Mouse (Mus musculus) ES-Bruce4 (cell line): Measurements from ENCODE around the gene Nt5c3b. TPM values are rescaled to one million over a fixed set of nuclear protein-coding genes. Genes with fewer than 3 reads are reported as not detected.

Experiments used
- H3K27ac ChIP-seq: 2 replicates; pipeline ENCODE4 v1.5.1; 2012; ENCODE audit warnings: low read length, inconsistent platforms; ENCODE audit not compliant: insufficient read depth
- H3K27me3 ChIP-seq: 2 replicates; pipeline ENCODE4 v1.6.1; 2012; ENCODE audit warnings: mild to moderate bottlenecking, low read length, inconsistent platforms; ENCODE audit not compliant: control insufficient read depth, poor library complexity, insufficient read depth, severe bottlenecking
- H3K36me3 ChIP-seq: 2 replicates; pipeline ENCODE4 v1.6.1; 2012; ENCODE audit warnings: inconsistent platforms, mild to moderate bottlenecking, low read length, moderate library complexity; ENCODE audit not compliant: control insufficient read depth, poor library complexity, insufficient read depth, severe bottlenecking
- H3K4me1 ChIP-seq: one replicate; pipeline ENCODE4 v1.8.1; 2011; ENCODE audit warnings: low read length; ENCODE audit not compliant: control insufficient read depth, insufficient read depth
- H3K4me3 ChIP-seq: 2 replicates; pipeline ENCODE4 v1.5.1; 2011; ENCODE audit warnings: low read depth, mild to moderate bottlenecking, low read length
- H3K9ac ChIP-seq: 2 replicates; pipeline ENCODE4 v1.6.1; 2012; ENCODE audit warnings: low read depth, mild to moderate bottlenecking, inconsistent platforms; ENCODE audit not compliant: poor library complexity, severe bottlenecking
- H3K9me3 ChIP-seq: replicated peaks from 2 replicates; pipeline ENCODE4 v1.6.1; 2012; ENCODE audit warnings: mild to moderate bottlenecking, low read length, inconsistent platforms; ENCODE audit not compliant: control insufficient read depth, poor library complexity, insufficient read depth, severe bottlenecking
- CTCF ChIP-seq: IDR thresholded peaks from one replicate; pipeline ENCODE4 v1.8.1; 2011; ENCODE audit warnings: low read depth, low read length
- EP300 ChIP-seq: IDR thresholded peaks from 2 replicates; pipeline ENCODE4 v1.6.1; 2011; ENCODE audit warnings: low read depth, low read length; ENCODE audit not compliant: insufficient read depth
- POLR2A ChIP-seq: IDR thresholded peaks from one replicate; pipeline ENCODE4 v1.8.1; 2011; ENCODE audit warnings: low read length; ENCODE audit not compliant: insufficient read depth
- polyA plus RNA-seq: library from polyadenylated mRNA; stranded (reverse); fragments of >200 nt; gene quantifications from 2 replicates; pipeline ENCODE4 v1.2.4, GENCODE M21; 2011; ENCODE audit warnings: low read depth; ENCODE audit not compliant: missing spikeins, insufficient read depth, insufficient read length

Nt5c3b gene
- polyA plus RNA-seq, 1 experiment, result 44.6 TPM

DNA sequence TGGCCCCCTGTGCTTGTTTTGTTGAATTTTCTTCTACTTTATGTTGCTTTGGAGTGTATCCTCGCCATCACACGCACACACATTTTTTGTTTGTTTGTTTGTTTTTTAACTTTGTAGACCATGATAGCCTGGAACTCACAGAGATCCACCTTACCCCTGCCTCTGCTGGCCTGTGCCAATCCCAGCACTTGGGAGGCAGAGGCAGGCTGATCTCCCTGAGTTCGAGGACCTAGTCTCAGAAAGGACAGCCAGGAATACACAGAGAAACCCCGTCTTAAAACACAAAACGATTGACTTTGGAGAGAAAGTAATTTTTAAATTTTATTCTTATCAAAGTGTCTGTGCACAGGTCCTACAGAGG, 31.3 kb upstream of the Nt5c3b start:
- H3K4me3 ChIP-seq, result peak overlapping the region; percentile 28; the same call in 1 of the 2 replicates
- H3K27ac ChIP-seq, result peak overlapping the region; percentile 37; the same call in 1 of the 2 replicates
- TF ChIP-seq EP300 (no peak), CTCF (no peak), POLR2A (no peak)
- H3K9me3 ChIP-seq, result no peaks in the 10 kb centered on the region
- no peaks in the 10 kb centered on the region for H3K27me3 ChIP-seq
- peaks cover 26% of the 10 kb centered on the region for H3K36me3 ChIP-seq
- H3K9ac ChIP-seq, result no peak overlapping the region
- no peaks in the 10 kb centered on the region for H3K4me1 ChIP-seq

DNA sequence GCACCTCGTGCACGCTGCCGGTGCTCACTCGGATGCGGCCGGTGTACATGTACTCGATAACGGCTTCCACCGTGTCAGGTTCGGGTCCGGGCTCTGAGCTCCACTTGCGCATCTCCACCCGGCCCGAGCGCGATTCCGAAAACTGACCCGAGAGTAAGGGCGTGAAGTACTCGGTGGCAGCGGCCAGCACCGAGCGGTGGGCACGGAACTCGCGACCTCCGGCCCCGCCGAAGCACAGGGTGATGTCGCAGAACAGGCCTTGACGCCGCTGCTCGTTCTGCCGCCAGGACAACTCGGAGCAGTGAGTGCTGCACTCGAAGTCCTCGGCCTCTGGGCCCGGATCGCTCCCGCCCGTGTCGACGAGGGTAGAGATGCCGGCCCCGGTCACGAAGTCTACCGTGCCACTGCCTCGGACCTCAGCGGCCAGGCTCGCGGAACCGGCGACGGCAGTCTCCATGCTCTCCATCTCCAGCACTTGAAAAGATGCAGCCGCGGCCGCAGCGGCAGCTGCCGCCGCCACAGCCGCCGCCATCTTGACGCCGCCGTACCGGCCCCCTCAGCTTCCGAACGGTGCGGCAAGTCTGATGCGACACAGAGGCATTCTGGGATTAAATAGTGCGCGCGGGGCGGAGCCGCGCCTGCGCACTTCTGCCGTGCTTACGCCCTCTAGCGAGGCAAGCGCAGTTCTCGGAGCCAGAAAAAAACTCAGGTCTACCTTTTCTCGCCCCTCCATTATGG, 30.8 kb upstream of the Nt5c3b start, which contains the start of gene Klhl11:
Gene Klhl11 (minus strand): TSS at position 545 of the 738 bp plus-strand sequence.
- H3K36me3 ChIP-seq, result peaks cover 23% of the 10 kb centered on the region
- peak; percentile 79 for TF ChIP-seq CTCF
- peak; percentile 73 for TF ChIP-seq POLR2A
- no peak for TF ChIP-seq EP300
- H3K4me3 ChIP-seq, result peak within 1 kb of the TSS; percentile 92
- peak within 1 kb of the TSS; percentile 37; the same call in 1 of the 2 replicates for H3K27ac ChIP-seq
- H3K9me3 ChIP-seq, result no peaks in the 10 kb centered on the region
- no peaks in the 10 kb centered on the region for H3K27me3 ChIP-seq
- H3K9ac ChIP-seq, result peak within 1 kb of the TSS; percentile 85
- H3K4me1 ChIP-seq, result no peaks in the 10 kb centered on the region

GRCm38 (mm10) chr11:100471352-100472196, 30.0 kb upstream of the Nt5c3b start:
- Histone ChIP-seq H3K27me3 (no peaks in the 10 kb centered on the region), H3K36me3 (peaks cover 24% of the 10 kb centered on the region), H3K4me3 (peak overlapping the region; percentile 92), H3K27ac (no peak overlapping the region), H3K9me3 (no peaks in the 10 kb centered on the region), H3K9ac (peak overlapping the region; percentile 85), H3K4me1 (no peaks in the 10 kb centered on the region)
- TF ChIP-seq POLR2A (no peak), EP300 (no peak)

GRCm38 (mm10) chr11:100465833-100466232, 24.2 kb upstream of the Nt5c3b start:
- Histone ChIP-seq H3K36me3 (peaks cover 49% of the 10 kb centered on the region), H3K27ac (no peak overlapping the region), H3K9ac (no peak overlapping the region), H3K27me3 (no peaks in the 10 kb centered on the region), H3K4me3 (no peak overlapping the region), H3K9me3 (no peaks in the 10 kb centered on the region), H3K4me1 (no peaks in the 10 kb centered on the region)
- no peak for TF ChIP-seq EP300
- no peak for TF ChIP-seq POLR2A
- no peak for TF ChIP-seq CTCF

DNA sequence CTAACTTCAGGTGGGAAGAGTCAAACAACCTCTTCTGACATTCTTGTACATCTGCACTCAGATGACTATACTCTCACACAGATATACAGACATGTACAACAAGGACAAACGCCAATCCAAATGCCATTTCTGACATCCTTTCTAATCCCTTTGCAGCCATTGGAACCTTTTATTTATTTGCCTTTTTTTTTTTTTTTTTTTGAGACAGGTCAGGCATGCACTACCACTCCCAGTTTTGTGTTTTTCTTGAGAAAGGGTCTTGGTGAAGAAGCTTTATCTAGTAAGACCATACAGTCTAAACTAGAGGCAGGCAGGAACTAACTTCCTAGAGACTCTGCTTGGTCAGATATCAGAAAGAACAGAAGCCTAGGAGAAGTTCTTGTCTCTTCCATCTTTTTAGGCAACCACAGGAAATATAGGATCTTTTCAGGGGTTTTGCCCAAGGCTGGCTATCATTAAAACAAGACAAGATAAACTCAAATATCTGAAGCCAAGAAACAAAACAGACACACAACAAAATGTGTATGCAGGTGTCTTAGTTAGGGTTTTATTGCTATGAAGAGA, 23.7 kb upstream of the Nt5c3b start:
- Histone ChIP-seq H3K9ac (no peak overlapping the region), H3K9me3 (no peaks in the 10 kb centered on the region), H3K4me1 (no peaks in the 10 kb centered on the region), H3K36me3 (peaks cover 50% of the 10 kb centered on the region), H3K27ac (no peak overlapping the region), H3K27me3 (no peaks in the 10 kb centered on the region), H3K4me3 (no peak overlapping the region)
- TF ChIP-seq POLR2A, result no peak
- no peak for TF ChIP-seq CTCF
- TF ChIP-seq EP300, result no peak
